15 mouse cellular contexts compared by ENCODE assay signal in genomic region chr13:93354420-93355278, GRCm38 (mm10). TPM values are rescaled to one million over a fixed set of nuclear protein-coding genes. Genes with fewer than 3 reads are reported as not detected.
A peak's percentile ranks its signal among the peaks of the same experiment; 100 is the strongest.
DNase-seq lines count a peak whose midpoint lies in the region; ATAC-seq and TF ChIP-seq lines count a peak whose summit lies in the region.
"Had no signal": no experiment of that assay in that cellular context is flagged by ENCODE, and none has a peak within 500 bp of the region (broad histone marks: within the 10 kb centered on the region; RNA-seq: fewer than 3 reads in every experiment).

No protein-coding gene starts in this region.

- ATAC-seq in forebrain, embryonic 13.5 days: 0 out of 2 replicates have a peak, but pooled peaks have one; percentile 27
- no peak for ATAC-seq in forebrain, embryonic 16.5 days
- no peak for ATAC-seq in midbrain, embryonic 14.5 days (ENCODE audit: low FRiP score, low TSS enrichment)
- ATAC-seq in midbrain, postnatal 0 days (ENCODE audit: low FRiP score): no peak
- peak; percentile 74 for ATAC-seq in megakaryocyte progenitor cell, adult 5-6 weeks (replicated peaks; ENCODE audit: poor library complexity)
- ATAC-seq: Patski had no signal

- TF ChIP-seq CTCF in midbrain, postnatal 0 days (IDR thresholded peaks at IDR 0.05): no peak

- H3K9me3 ChIP-seq in forebrain, embryonic 13.5 days (replicated peaks): no peaks in the 10 kb centered on the region
- H3K9me3 ChIP-seq in forebrain, embryonic 16.5 days (ENCODE audit: control insufficient read depth, low read length): no peaks in the 10 kb centered on the region
- no peaks in the 10 kb centered on the region for H3K9me3 ChIP-seq in midbrain, embryonic 14.5 days (ENCODE audit: control insufficient read depth, low read length)
- H3K9me3 ChIP-seq in midbrain, postnatal 0 days (ENCODE audit: low read length): no peaks in the 10 kb centered on the region
- H3K9me3 ChIP-seq: heart, embryonic 13.5 days; limb, embryonic 12.5 days; megakaryocyte, embryonic 14.5 days had no signal

- H3K4me1 ChIP-seq in forebrain, embryonic 13.5 days: no peaks in the 10 kb centered on the region
- H3K4me1 ChIP-seq in forebrain, embryonic 16.5 days (replicated peaks; ENCODE audit: control insufficient read depth, insufficient read depth, low read length): no peaks in the 10 kb centered on the region
- H3K4me1 ChIP-seq in midbrain, embryonic 14.5 days (ENCODE audit: control insufficient read depth, insufficient read depth, low read length): no peaks in the 10 kb centered on the region
- no peaks in the 10 kb centered on the region for H3K4me1 ChIP-seq in midbrain, postnatal 0 days (ENCODE audit: insufficient read depth, low read length)
- H3K4me1 ChIP-seq: heart, embryonic 13.5 days; limb, embryonic 12.5 days had no signal

- H3K27ac ChIP-seq in forebrain, embryonic 13.5 days: no peak overlapping the region
- H3K27ac ChIP-seq in forebrain, embryonic 16.5 days (ENCODE audit: low read length): no peak overlapping the region
- no peak overlapping the region for H3K27ac ChIP-seq in midbrain, embryonic 14.5 days (replicated peaks; ENCODE audit: low read depth, low read length)
- no peak overlapping the region for H3K27ac ChIP-seq in midbrain, postnatal 0 days (ENCODE audit: low read depth, low read length)
- H3K27ac ChIP-seq: heart, embryonic 13.5 days; hindbrain, embryonic 14.5 days; limb, embryonic 12.5 days had no signal

- WGBS in forebrain, embryonic 13.5 days: 55% methylated on average over 7 of the region's 7 CpGs
- WGBS in forebrain, embryonic 16.5 days: 52% methylated on average over 7 of the region's 7 CpGs
- WGBS in midbrain, embryonic 14.5 days: 55% methylated on average over 7 of the region's 7 CpGs
- 54% methylated on average over 7 of the region's 7 CpGs for WGBS in midbrain, postnatal 0 days

- no peak overlapping the region for H3K9ac ChIP-seq in forebrain, embryonic 13.5 days
- no peak overlapping the region for H3K9ac ChIP-seq in forebrain, embryonic 16.5 days (replicated peaks; ENCODE audit: low read depth, low read length)
- H3K9ac ChIP-seq in midbrain, embryonic 14.5 days (replicated peaks; ENCODE audit: low read length): no peak overlapping the region
- no peak overlapping the region for H3K9ac ChIP-seq in midbrain, postnatal 0 days (replicated peaks; ENCODE audit: low read length, poor library complexity, severe bottlenecking)
- H3K9ac ChIP-seq: heart, embryonic 13.5 days; hindbrain, embryonic 14.5 days; limb, embryonic 12.5 days had no signal

- DNase-seq in midbrain, embryonic 14.5 days: peak; percentile 19
- no peak for DNase-seq in midbrain, postnatal 0 days (ENCODE audit: low spot score)
- peak; percentile 28 for DNase-seq in embryo, embryonic 10.5 days (ENCODE audit: low spot score)
- no peak for DNase-seq in ovary, adult 18-20 months (ENCODE audit: low spot score)
- no peak for DNase-seq in adrenal gland, adult (ENCODE audit: inconsistent age in 2 of 2, low spot score in 1 of 2)
- DNase-seq: adrenal gland, postnatal 25 days; cerebellum, adult 2 months had no signal

- H3K36me3 ChIP-seq in forebrain, embryonic 13.5 days (ENCODE audit: poor library complexity, severe bottlenecking): 0 out of 2 replicates have a peak, but pooled peaks cover 5% of the 10 kb centered on the region
- H3K36me3 ChIP-seq in forebrain, embryonic 16.5 days (ENCODE audit: control insufficient read depth, insufficient read depth): peaks cover 2% of the 10 kb centered on the region; the same call in 1 of the 2 replicates
- 0 out of 2 replicates have a peak, but pooled peaks cover 6% of the 10 kb centered on the region for H3K36me3 ChIP-seq in midbrain, embryonic 14.5 days (ENCODE audit: control insufficient read depth, insufficient read depth, low read length)
- H3K36me3 ChIP-seq in midbrain, postnatal 0 days (ENCODE audit: insufficient read depth, low read length): peaks cover 3% of the 10 kb centered on the region

- H3K27me3 ChIP-seq in forebrain, embryonic 13.5 days: no peaks in the 10 kb centered on the region
- no peaks in the 10 kb centered on the region for H3K27me3 ChIP-seq in forebrain, embryonic 16.5 days (replicated peaks; ENCODE audit: control insufficient read depth, insufficient read depth, low read length)
- no peaks in the 10 kb centered on the region for H3K27me3 ChIP-seq in midbrain, embryonic 14.5 days (ENCODE audit: control insufficient read depth, insufficient read depth, low read length)
- H3K27me3 ChIP-seq in midbrain, postnatal 0 days (ENCODE audit: insufficient read depth, low read length): no peaks in the 10 kb centered on the region
- H3K27me3 ChIP-seq: heart, embryonic 13.5 days; limb, embryonic 12.5 days; megakaryocyte, embryonic 14.5 days; Patski had no signal

- no peak overlapping the region for H3K4me3 ChIP-seq in forebrain, embryonic 13.5 days
- no peak overlapping the region for H3K4me3 ChIP-seq in forebrain, embryonic 16.5 days (replicated peaks; ENCODE audit: low read length)
- no peak overlapping the region for H3K4me3 ChIP-seq in midbrain, embryonic 14.5 days (replicated peaks; ENCODE audit: low read depth, low read length)
- H3K4me3 ChIP-seq in midbrain, postnatal 0 days (ENCODE audit: low read depth, low read length): no peak overlapping the region
- H3K4me3 ChIP-seq: heart, embryonic 13.5 days; limb, embryonic 12.5 days had no signal

- no peak overlapping the region for H3K4me2 ChIP-seq in forebrain, embryonic 13.5 days
- H3K4me2 ChIP-seq in forebrain, embryonic 16.5 days (ENCODE audit: low read length): no peak overlapping the region
- H3K4me2 ChIP-seq in midbrain, embryonic 14.5 days (ENCODE audit: low read length): no peak overlapping the region
- no peak overlapping the region for H3K4me2 ChIP-seq in midbrain, postnatal 0 days (ENCODE audit: low read depth, low read length, poor library complexity, severe bottlenecking)
- H3K4me2 ChIP-seq: heart, embryonic 13.5 days; hindbrain, embryonic 14.5 days; limb, embryonic 12.5 days had no signal

RNA-seq across cellular contexts. Expression of gene Homer1, which starts 55.2 kb away (rescaled TPM):
- polyA plus RNA-seq in forebrain, embryonic 13.5 days (2015; fragmentation: Nextera tagmentation; extraction: Ambion mirVana): 9.9 and 10.2 TPM in 2 replicates
- polyA plus RNA-seq in forebrain, embryonic 16.5 days (2015; fragmentation: Nextera tagmentation; extraction: Ambion mirVana): 15.7 and 17.0 TPM in 2 replicates
- 17.1 and 17.4 TPM in 2 replicates for polyA plus RNA-seq in midbrain, embryonic 14.5 days (2014; fragmentation: Nextera tagmentation; extraction: Ambion mirVana)
- total RNA-seq in midbrain, postnatal 0 days (2014; rRNA removed): 64.4 and 81.0 TPM in 2 replicates
- polyA plus RNA-seq in midbrain, postnatal 0 days (2015; fragmentation: Nextera tagmentation; extraction: Ambion mirVana): 8.6 and 9.7 TPM in 2 replicates
- total RNA-seq in megakaryocyte progenitor cell, adult 5-6 weeks (2015): 9.2 and 10.6 TPM in 2 replicates
- 10.7 and 13.7 TPM in 2 replicates for total RNA-seq in megakaryocyte progenitor cell, adult 5-6 weeks (2017)

Comparison
In these comparisons a context has a peak if more than half of its experiments do, and no peak if none do; other contexts are left out.
1. ATAC-seq: peak in forebrain, embryonic 13.5 days (single experiment) and megakaryocyte progenitor cell, adult 5-6 weeks (single experiment); none in forebrain, embryonic 16.5 days (single experiment), midbrain, embryonic 14.5 days (single experiment) and midbrain, postnatal 0 days (single experiment).
2. DNase-seq: peak in midbrain, embryonic 14.5 days (single experiment) and embryo, embryonic 10.5 days (single experiment); none in midbrain, postnatal 0 days (single experiment), ovary, adult 18-20 months (single experiment) and adrenal gland, adult (0 of 2).